Mouse (Mus musculus) small intestine, adult 2 months (tissue): ENCODE data around the gene Map3k3.

ENCODE experiments used
- CTCF ChIP-seq: fragments of 200-500 bp; IDR thresholded peaks from 2 replicates; pipeline ENCODE4 v1.5.1; 2012; ENCODE audit warnings: low read depth, mild to moderate bottlenecking, control low read depth, inconsistent platforms, low read length, moderate library complexity, mixed read lengths; ENCODE audit not compliant: insufficient replicate concordance, insufficient read length; ENCODE audit errors: extremely low read depth
- POLR2A ChIP-seq: fragments of 200-500 bp; IDR thresholded peaks from 2 replicates; pipeline ENCODE4 v1.6.1; 2012; ENCODE audit warnings: low read depth, mild to moderate bottlenecking, control low read depth, inconsistent platforms, low read length, moderate library complexity

- TF ChIP-seq CTCF (no peak), POLR2A (no peak)
Measured at GRCm38 (mm10) chr11:106056819-106057491, 27.5 kb upstream of the Map3k3 start.
